In the genomic region with DNA sequence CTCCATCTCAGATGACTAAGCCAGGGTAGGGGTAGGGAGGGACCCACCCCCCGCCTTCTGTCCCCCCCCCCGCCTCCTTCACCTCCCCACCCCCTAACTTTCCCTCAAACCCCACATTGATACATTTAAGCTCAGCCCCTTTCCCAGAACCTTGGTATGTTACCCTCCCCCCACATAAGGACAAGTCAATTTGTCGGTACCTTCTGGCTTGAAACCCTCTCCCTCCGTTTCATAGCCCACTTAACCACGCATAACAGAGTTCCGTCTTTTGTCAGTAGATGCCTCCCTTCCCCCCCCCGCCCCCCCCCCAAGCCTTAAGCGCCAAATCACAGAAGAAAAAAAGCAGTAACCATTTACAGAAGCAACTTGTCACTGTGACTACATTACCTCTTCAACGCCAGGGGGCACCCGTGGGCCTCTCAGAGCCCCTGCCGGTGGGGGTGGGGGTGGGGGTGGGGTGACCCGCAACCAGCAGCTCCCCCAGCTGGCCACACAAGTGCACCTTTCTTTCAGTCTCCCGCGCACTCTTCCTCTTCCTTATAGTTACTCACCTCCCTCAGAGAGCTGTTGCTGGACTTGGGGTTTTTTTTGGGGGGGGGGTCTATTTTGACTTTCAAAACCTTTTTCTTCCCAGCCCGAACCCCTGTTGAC, we compare ENCODE assay signal across 8 mouse cellular contexts. TPM values are rescaled to one million over a fixed set of nuclear protein-coding genes. Genes with fewer than 3 reads are reported as not detected.
DNase-seq lines count a peak whose midpoint lies in the region; ATAC-seq and TF ChIP-seq lines count a peak whose summit lies in the region.

No protein-coding gene starts in this region.

- H3K36me3 ChIP-seq in lung, postnatal 0 days (ENCODE audit: insufficient read depth, low read length), result no peaks in the 10 kb centered on the region

- DNase-seq in B cell, adult 2 months, result peak; percentile 81 to 85
- DNase-seq in MN1 (ENCODE audit: low spot score), result peak; percentile 45
- peak; percentile 12 to 58 for DNase-seq in cerebellum, postnatal 36 days
- peak; percentile 12 to 49 for DNase-seq in kidney, adult 8-10 months
- peak; percentile 70 for DNase-seq in lung, postnatal 0 days (ENCODE audit: low spot score)
- peak; percentile 71 for DNase-seq in retina, embryonic 14.5 days (ENCODE audit: low spot score)
- peak; percentile 40 for DNase-seq in yolk sac, embryonic 10.5 days (ENCODE audit: low spot score)

- peak; percentile 97 for ATAC-seq in granulocyte monocyte progenitor cell, adult 5-6 weeks (replicated peaks; ENCODE audit: poor library complexity, severe bottlenecking)
- peak; percentile 78 for ATAC-seq in lung, postnatal 0 days

- peak overlapping the region; percentile 65 for H3K4me2 ChIP-seq in lung, postnatal 0 days (replicated peaks; ENCODE audit: low read depth, low read length)

- H3K4me3 ChIP-seq in lung, postnatal 0 days (ENCODE audit: low read depth, low read length), result no peak overlapping the region; the same call in 1 of the 2 replicates

- H3K9me3 ChIP-seq in lung, postnatal 0 days (ENCODE audit: low read length), result no peaks in the 10 kb centered on the region

- no peak for TF ChIP-seq EP300 in lung, postnatal 0 days (IDR thresholded peaks at IDR 0.05)

- no peaks in the 10 kb centered on the region for H3K4me1 ChIP-seq in lung, postnatal 0 days (ENCODE audit: insufficient read depth, low read depth, low read length)

- peak; percentile 58 for TF ChIP-seq CTCF in lung, postnatal 0 days (IDR thresholded peaks at IDR 0.05)

- H3K27me3 ChIP-seq in lung, postnatal 0 days (replicated peaks; ENCODE audit: insufficient read depth, low read length), result no peaks in the 10 kb centered on the region

- no peak overlapping the region for H3K9ac ChIP-seq in lung, postnatal 0 days (replicated peaks; ENCODE audit: low read depth)

- 14% methylated on average over 3 of the region's 15 CpGs for WGBS in lung, postnatal 0 days

- H3K27ac ChIP-seq in lung, postnatal 0 days (ENCODE audit: low read length), result no peak overlapping the region

RNA-seq across cellular contexts. Expression of a gene that starts 7.9 kb away (rescaled TPM):
- 14.4 and 20.8 TPM in 2 replicates for total RNA-seq in granulocyte monocyte progenitor cell, adult 5-6 weeks (2014; fragmentation: Nextera tagmentation)
- total RNA-seq in granulocyte monocyte progenitor cell, adult 5-6 weeks (2017), result 15.8 and 21.2 TPM in 2 replicates
- polyA plus RNA-seq in lung, postnatal 0 days (2015; fragmentation: Nextera tagmentation; extraction: Ambion mirVana), result 1.8 and 2.0 TPM in 2 replicates

Comparison
In these comparisons a context has a peak if more than half of its experiments do, and no peak if none do; other contexts are left out.
1. DNase-seq: peak in every context shown above with its lines; median percentile 83 in B cell, adult 2 months; 71 in retina, embryonic 14.5 days; 70 in lung, postnatal 0 days; 45 in MN1; 40 in yolk sac, embryonic 10.5 days; 35 in cerebellum, postnatal 36 days; 30 in kidney, adult 8-10 months.